Mouse (Mus musculus) inflammation-experienced regulatory T-cells (primary cell): ENCODE data around the gene Aoc2. TPM values are rescaled to one million over a fixed set of nuclear protein-coding genes. Genes with fewer than 3 reads are reported as not detected.

ENCODE experiments used
- polyA plus RNA-seq, 2 experiments: library from polyadenylated mRNA; unstranded; fragments of 100-300 nt; shearing (Covaris generic); gene quantifications; one replicate each; pipeline ENCODE4 v1.2.1; 2017

Aoc2 gene
- 1 to 10 TPM; 3.5 to 4.0 TPM for polyA plus RNA-seq

DNA sequence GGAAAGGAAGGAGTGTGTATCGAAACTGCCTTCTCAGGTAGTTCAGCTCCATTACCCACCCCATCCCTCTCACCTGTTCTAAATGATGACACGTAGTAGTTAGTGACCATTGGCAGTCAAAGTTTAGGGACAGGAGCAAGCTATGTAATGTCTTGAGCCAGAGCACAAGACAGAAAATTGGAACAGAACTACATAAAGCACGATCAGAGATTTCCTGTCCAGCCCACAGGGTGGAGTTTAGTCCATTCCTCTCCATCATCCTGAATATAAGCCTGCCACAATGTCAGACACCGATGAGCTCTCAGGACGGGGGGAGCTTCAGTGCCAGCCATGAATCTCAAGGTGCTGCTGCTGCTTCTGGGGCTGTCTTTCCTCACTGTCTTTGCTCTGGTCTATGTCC, at the start of gene Aoc2:
Gene Aoc2, plus strand, starts transcription at position 301 of the 400 bp plus-strand sequence.

DNA sequence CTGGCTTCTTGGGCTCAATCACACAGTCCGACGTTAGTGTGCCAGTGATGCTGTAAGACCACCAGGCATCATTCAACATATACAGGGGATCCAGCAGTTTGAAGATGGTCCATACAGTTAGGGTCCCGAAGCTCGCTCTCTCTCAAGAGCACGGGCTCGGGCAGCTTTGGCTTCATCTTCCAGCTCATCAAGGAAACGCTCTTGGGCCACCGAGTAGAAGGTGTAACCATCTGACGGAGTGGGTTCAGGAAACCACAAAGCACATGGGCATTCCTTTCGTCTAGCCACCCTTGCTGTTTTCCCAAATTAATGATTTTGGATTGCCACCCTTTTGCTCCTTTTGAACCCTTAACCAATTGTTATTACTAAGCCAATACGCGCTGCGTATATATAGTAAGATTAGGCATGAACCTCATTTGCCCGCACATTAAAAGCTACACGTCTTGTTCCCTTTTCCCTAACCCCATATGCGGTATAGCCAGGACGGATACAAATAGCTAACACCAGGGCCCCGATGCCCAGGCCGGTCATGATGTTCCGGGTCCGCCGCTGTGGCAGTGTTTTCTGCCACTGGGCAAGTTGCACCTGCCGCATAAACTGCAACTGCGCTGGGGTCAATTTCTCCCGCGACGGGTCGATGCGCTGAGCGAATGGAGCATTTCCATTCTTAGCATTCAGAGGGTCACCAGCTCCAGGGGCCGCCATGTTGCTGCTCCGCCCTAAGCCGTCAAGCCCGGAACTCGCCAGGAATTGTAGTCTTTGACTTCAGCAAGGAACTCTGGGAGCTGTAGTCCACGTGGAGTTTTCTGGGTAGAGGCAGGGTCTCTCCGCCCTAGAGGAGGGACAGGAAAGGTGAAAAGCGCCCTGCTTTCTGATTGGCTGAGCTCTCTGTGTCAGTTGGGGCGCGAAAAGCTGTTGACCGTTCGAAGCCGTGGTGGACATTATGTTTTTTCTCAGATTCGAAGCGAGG, 46.4 kb upstream of the Aoc2 start, which contains the start of the genes Cntd1 and Coa3:
Gene Cntd1, plus strand, starts transcription at position 790 of the 970 bp plus-strand sequence.
Gene Coa3, minus strand, starts transcription at position 892 of the 970 bp plus-strand sequence.

DNA sequence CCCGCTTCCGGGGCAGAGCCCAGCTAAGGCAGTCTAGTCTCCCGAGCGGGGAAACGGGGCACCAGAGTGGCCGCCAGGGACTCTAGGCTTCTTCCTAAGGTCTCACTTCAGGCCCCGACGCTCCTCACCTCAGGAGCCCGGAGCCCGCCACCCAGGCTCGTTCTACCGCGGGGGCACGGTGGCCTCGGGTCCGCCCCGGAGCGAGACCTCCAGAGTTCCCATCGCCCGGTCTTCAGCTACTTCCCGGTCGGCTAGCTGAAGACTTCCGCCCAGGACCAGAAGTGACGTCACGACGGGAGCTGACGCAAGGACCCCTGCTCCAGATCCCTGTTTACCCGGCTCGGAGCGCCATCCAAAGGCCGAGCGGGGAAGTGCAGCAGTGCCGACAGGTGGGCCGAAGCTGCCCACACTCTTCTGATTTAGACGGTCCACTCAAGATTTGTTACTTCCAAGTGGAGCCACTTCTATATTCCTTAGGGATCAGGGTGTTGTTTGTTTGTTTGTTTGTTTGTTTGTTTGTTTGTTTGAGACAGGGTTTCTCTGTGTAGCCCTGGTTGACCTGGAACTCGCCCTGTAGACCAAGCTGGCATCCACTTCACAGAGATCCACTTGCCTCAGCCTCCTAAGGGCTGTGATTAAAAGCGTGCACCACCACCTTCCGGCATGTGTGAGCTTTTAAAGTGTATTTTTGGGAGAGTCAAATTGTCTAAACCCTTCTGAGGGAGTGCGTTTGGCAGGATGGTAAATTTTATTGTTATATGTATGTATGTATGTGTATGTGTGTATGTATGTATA, 22.7 kb upstream of the Aoc2 start, which contains the start of gene Becn1:
Gene Becn1, minus strand, starts transcription at position 283 of the 795 bp plus-strand sequence.

DNA sequence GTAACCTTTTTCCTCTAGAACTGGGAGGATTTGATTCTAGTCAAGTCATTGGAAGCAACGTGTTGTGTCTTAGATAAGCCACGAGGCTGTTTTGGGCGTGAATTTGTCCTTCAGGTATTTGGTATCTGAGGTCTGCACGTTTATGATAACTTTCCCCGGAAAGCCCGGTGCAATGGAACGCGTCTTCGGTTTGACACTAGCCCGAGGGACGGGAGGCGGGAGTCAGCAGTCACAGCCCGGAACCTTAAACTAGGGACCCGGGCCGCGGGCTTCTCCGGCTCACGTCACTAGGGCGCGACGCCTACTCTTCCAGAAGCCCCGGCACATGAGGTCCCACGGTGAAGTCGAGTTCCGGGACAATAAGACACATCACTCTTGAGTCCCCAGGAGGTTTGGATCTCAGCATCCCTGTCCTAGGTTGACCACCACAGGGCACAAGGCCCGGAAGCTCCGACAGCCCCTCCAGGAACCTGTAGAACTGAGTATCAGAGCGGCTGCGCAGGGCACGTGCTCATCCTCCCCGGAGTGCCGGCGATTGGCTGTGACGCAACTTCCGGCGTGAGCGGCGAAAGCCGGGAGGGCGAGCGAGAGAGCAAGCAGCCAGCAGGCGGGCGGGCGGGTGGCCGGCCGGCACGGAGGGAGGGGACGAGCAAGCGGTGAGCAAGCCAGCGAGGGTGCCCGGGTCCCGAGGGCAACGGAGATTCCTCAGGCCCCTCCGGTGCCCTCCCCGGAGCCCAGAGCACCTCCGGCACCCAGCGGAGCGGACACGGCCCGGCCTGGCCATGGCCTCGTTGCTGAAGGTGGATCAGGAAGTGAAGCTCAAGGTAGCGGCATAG, 9.0 kb upstream of the Aoc2 start, which contains the start of gene Psme3:
Gene Psme3, plus strand, starts transcription at position 549 of the 836 bp plus-strand sequence.

DNA sequence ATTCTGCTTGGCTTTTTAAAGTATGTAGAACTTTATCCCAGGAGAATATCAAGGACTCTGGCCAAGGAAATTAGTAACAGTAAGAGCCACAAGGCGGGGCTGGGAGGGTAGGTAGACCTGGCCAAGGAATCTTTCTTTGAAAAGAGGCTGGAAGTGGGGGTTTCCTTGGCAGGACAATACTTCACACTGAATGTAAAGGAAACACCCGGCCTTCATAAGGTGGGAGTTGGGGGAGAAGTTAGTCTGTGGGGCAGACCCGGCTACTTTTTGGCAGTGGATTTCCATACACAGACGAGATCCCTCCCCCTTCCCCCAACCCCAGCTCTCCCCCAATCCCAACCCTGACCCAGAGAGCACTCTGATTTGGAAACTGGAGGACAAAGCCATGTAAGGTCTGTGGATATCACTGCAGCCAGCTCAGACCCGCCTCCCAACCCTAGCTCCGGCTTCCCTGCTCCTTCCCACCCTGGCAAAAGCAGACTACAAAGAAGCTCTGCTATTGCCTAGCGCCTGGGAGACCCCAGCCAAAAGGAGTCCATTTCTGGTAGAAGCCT, 5.6 kb downstream of the Aoc2 start, which contains the start of gene Aoc3:
Gene Aoc3, plus strand, starts transcription at position 235 of the 554 bp plus-strand sequence.

DNA sequence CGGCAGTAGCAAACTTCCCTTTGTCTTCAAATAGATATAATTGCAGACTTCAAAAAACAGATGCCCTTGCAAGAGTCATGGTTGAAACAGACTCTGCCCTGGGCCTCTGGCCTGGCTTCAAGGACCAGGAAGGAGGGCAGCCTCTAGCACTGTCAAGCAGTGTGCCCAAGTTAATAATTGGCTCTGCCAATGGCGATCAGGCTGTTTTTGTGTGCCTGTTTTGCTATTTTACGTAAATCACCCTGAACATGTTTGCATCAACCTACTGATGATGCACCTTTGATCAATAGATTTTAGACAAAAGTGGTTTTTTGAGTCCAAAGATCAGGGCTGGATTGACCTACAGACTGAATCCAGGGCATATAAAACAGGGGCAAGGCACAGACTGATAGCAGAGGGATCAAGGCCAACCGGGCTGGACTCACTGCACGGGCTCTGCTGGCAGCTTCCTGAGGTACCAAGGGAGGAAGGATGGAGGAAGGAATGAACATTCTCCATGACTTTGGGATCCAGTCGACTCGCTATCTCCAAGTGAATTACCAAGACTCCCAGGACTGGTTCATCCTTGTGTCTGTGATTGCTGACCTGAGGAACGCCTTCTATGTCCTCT, 42.6 kb downstream of the Aoc2 start, which contains the start of gene G6pc:
Gene G6pc, plus strand, starts transcription at position 236 of the 610 bp plus-strand sequence.

Other genes starting within 250 kb of the Aoc2 start
- 1 to 10 TPM in 1 of 2 experiments, under 1 TPM in 1; 0.39 to 2.9 TPM for gene Hsd17b1, start 246.7 kb upstream of the Aoc2 start, polyA plus RNA-seq
- 10 to 100 TPM; 26.6 to 33.3 TPM for gene Coasy, start 242.5 kb upstream of the Aoc2 start, polyA plus RNA-seq
- 100 to 1,000 TPM in 1 of 2 experiments, 10 to 100 TPM in 1; 81.3 to 127 TPM for gene Mlx, start 237.8 kb upstream of the Aoc2 start, polyA plus RNA-seq
- gene Psmc3ip, start 229.6 kb upstream of the Aoc2 start, polyA plus RNA-seq = 1 to 10 TPM; 6.8 to 8.2 TPM
- gene Retreg3, start 205.2 kb upstream of the Aoc2 start, polyA plus RNA-seq = 10 to 100 TPM; 68.5 to 73.8 TPM
- gene Tubg1, start 205.1 kb upstream of the Aoc2 start, polyA plus RNA-seq = 10 to 100 TPM; 36.2 to 39.8 TPM
- 1 to 10 TPM; 4.0 to 6.8 TPM for gene Tubg2, start 169.2 kb upstream of the Aoc2 start, polyA plus RNA-seq
- gene Cntnap1, start 154.5 kb upstream of the Aoc2 start, polyA plus RNA-seq = under 1 TPM; 0.25 to 0.27 TPM
- 1 to 10 TPM in 1 of 2 experiments, under 1 TPM in 1; 0.14 to 1.2 TPM for gene Plekhh3, start 153.7 kb upstream of the Aoc2 start, polyA plus RNA-seq
- 1 to 10 TPM in 1 of 2 experiments, under 1 TPM in 1; 0.70 to 5.0 TPM for gene Ccr10, start 149.6 kb upstream of the Aoc2 start, polyA plus RNA-seq
- 10 to 100 TPM; 66.9 to 83.4 TPM for gene Ezh1, start 98.6 kb upstream of the Aoc2 start, polyA plus RNA-seq
- 1 to 10 TPM in 1 of 2 experiments, not detected in 1; 1.3 TPM for gene Ramp2, start 79.0 kb upstream of the Aoc2 start, polyA plus RNA-seq
- 100 to 1,000 TPM; 145 to 147 TPM for gene Vps25, start 71.4 kb upstream of the Aoc2 start, polyA plus RNA-seq
- gene Wnk4, start 64.5 kb upstream of the Aoc2 start, polyA plus RNA-seq = 1 to 10 TPM; 2.7 to 2.9 TPM
- gene Cntd1, start 46.1 kb upstream of the Aoc2 start, polyA plus RNA-seq = 1 to 10 TPM in 1 of 2 experiments, under 1 TPM in 1; 0.90 to 1.2 TPM
- 100 to 1,000 TPM; 101 to 110 TPM for gene Coa3, start 45.9 kb upstream of the Aoc2 start, polyA plus RNA-seq
- 100 to 1,000 TPM; 184 to 206 TPM for gene Becn1, start 22.8 kb upstream of the Aoc2 start, polyA plus RNA-seq
- 100 to 1,000 TPM; 161 to 164 TPM for gene Psme3, start 8.8 kb upstream of the Aoc2 start, polyA plus RNA-seq
- gene Aoc3, start 5.5 kb downstream of the Aoc2 start, polyA plus RNA-seq = under 1 TPM; 0.09 to 0.12 TPM
- not detected for gene G6pc, start 42.5 kb downstream of the Aoc2 start, polyA plus RNA-seq
- 10 to 100 TPM; 30.6 to 35.3 TPM for gene Aarsd1, start 92.6 kb downstream of the Aoc2 start, polyA plus RNA-seq
- gene Gm27029, start 99.7 kb downstream of the Aoc2 start, polyA plus RNA-seq = 1 to 10 TPM; 1.5 to 3.9 TPM
- 10 to 100 TPM; 28.1 to 38.0 TPM for gene Rundc1, start 100.0 kb downstream of the Aoc2 start, polyA plus RNA-seq
- gene Ptges3l, start 100.3 kb downstream of the Aoc2 start, polyA plus RNA-seq = 1 to 10 TPM; 4.3 to 5.1 TPM
- gene Rpl27, start 117.2 kb downstream of the Aoc2 start, polyA plus RNA-seq = 100 to 1,000 TPM; 267 to 297 TPM
- 100 to 1,000 TPM; 165 to 180 TPM for gene Ifi35, start 123.3 kb downstream of the Aoc2 start, polyA plus RNA-seq
- 1 to 10 TPM in 1 of 2 experiments, under 1 TPM in 1; 0.30 to 3.6 TPM for gene Rnd2, start 139.9 kb downstream of the Aoc2 start, polyA plus RNA-seq
- under 1 TPM; 0.70 to 0.72 TPM for gene Vat1, start 141.2 kb downstream of the Aoc2 start, polyA plus RNA-seq
- gene Brca1, start 226.9 kb downstream of the Aoc2 start, polyA plus RNA-seq = 1 to 10 TPM; 1.5 to 3.2 TPM
- gene Nbr1, start 227.1 kb downstream of the Aoc2 start, polyA plus RNA-seq = 100 to 1,000 TPM in 1 of 2 experiments, 10 to 100 TPM in 1; 96.3 to 115 TPM